Mouse (Mus musculus) stomach, postnatal 0 days (tissue): ENCODE measurements around the gene Mrps18c. TPM values are rescaled to one million over a fixed set of nuclear protein-coding genes. Genes with fewer than 3 reads are reported as not detected.

Experiments
- ATAC-seq: fragments of 200-750 bp; cut with Nextera tagmentation; 2 replicates; pipeline ENCODE4 v1.8.0; 2017; ENCODE audit not compliant: low FRiP score, low TSS enrichment
- DNase-seq: peaks from one replicate; pipeline ENCODE4 v3.0.0-alpha.2; 2016; ENCODE audit warnings: low spot score
- H3K27ac ChIP-seq: fragments of 300-500 bp; sonication (generic); replicated peaks from 2 replicates; pipeline ENCODE4 v1.5.1; 2014; ENCODE audit warnings: mild to moderate bottlenecking, control low read depth
- H3K27me3 ChIP-seq: fragments of 300-500 bp; sonication (generic); 2 replicates; pipeline ENCODE4 v1.6.1; 2014; ENCODE audit warnings: low read length; ENCODE audit not compliant: control insufficient read depth, insufficient read depth
- H3K36me3 ChIP-seq: fragments of 300-500 bp; sonication (generic); 2 replicates; pipeline ENCODE4 v1.6.1; 2014; ENCODE audit warnings: low read length, mixed read lengths; ENCODE audit not compliant: control insufficient read depth, insufficient read depth
- H3K4me1 ChIP-seq: fragments of 300-500 bp; sonication (generic); replicated peaks from 2 replicates; pipeline ENCODE4 v1.6.1; 2014; ENCODE audit warnings: antibody characterized with exemption; ENCODE audit not compliant: control insufficient read depth, insufficient read depth
- H3K4me2 ChIP-seq: fragments of 300-500 bp; sonication (generic); replicated peaks from 2 replicates; pipeline ENCODE4 v1.6.1; 2014; ENCODE audit warnings: low read depth, mild to moderate bottlenecking, control low read depth, moderate library complexity
- H3K4me3 ChIP-seq: fragments of 300-500 bp; sonication (generic); 2 replicates; pipeline ENCODE4 v1.5.1; 2014; ENCODE audit warnings: low read depth, low read length, control low read depth
- H3K9ac ChIP-seq: fragments of 300-500 bp; sonication (generic); 2 replicates; pipeline ENCODE4 v1.6.1; 2014; ENCODE audit warnings: mild to moderate bottlenecking, low read length, control low read depth, mixed read lengths
- H3K9me3 ChIP-seq: fragments of 300-500 bp; sonication (generic); 2 replicates; pipeline ENCODE4 v1.6.1; 2016; ENCODE audit warnings: low read length; ENCODE audit not compliant: control insufficient read depth
- CTCF ChIP-seq: IDR thresholded peaks from 2 replicates; pipeline ENCODE4 v1.5.1; 2016; ENCODE audit warnings: antibody characterized with exemption, low read depth, mild to moderate bottlenecking, moderate library complexity
- EP300 ChIP-seq: optimal IDR thresholded peaks from 2 replicates; pipeline ENCODE3; 2016; ENCODE audit warnings: antibody characterized with exemption
- WGBS: fragments of 180-500 bp; shearing (Covaris S2); extraction: QIAGEN DNeasy Blood & Tissue Kit; methylation state at CpG from one replicate; pipeline ENCODE4 v1.1.7; 2014; 5-methylcytosine and 5-hydroxymethylcytosine counted together
- polyA plus RNA-seq: library from polyadenylated mRNA; unstranded; fragments of >200 nt; fragmentation: Nextera tagmentation; extraction: Ambion mirVana; gene quantifications from 2 replicates; pipeline ENCODE4 v1.2.1, GENCODE M21; 2015

Mrps18c gene
- polyA plus RNA-seq, 1 experiment from 2014 or later = 185 TPM

DNA sequence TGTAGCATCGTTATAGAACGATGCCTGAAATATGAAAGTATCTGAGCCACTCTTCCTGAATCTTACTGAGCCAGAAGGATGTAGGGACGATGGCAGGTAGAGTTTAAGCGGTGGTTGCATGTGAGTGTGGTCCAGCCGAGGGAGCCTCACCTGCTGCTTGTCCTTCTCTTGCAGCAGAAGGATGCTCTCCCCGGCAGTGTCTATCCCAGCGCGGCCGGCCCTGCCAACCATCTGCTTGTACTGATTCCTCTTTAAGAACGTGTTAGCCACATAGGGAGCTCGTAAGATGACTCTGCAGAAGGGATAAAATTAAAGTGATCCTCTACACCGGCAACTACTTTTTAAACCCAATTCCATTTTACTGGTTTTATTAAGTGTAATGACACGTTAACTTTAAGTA lies 19.4 kb upstream of the Mrps18c start:
- Histone ChIP-seq H3K9me3 (no peaks in the 10 kb centered on the region), H3K4me2 (no peak overlapping the region), H3K27me3 (no peaks in the 10 kb centered on the region), H3K9ac (no peak overlapping the region), H3K4me1 (no peaks in the 10 kb centered on the region), H3K27ac (no peak overlapping the region), H3K4me3 (no peak overlapping the region), H3K36me3 (0 out of 2 replicates have a peak, but pooled peaks cover 4% of the 10 kb centered on the region)
- TF ChIP-seq EP300 (no peak), CTCF (no peak)
- no peak for ATAC-seq
- 95% methylated on average over 13 of the region's 13 CpGs for WGBS
- DNase-seq = no peak

DNA sequence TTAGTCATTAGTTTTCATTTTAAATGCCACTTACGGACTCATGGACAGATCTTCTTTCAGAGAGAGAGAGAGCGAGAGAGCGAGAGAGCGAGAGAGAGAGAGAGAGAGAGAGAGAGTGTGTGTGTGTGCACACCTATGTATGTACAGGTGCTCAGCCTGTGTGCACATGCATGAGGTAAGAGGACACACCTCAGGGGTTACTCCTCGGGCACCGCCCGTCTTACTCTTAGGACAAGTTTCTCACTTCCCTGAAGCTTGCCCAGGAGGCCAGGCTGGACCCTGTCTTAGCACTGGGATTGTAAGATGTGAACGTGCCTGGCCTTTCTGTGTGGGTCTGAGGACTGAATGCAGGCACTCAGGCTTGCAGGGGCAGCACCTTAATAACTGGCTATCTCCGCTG lies 10.9 kb upstream of the Mrps18c start:
- DNase-seq (peak; percentile 39), ATAC-seq (peak; percentile 89)
- no peaks in the 10 kb centered on the region for H3K27me3 ChIP-seq
- WGBS = 88% methylated on average over 9 of the region's 9 CpGs
- TF ChIP-seq EP300 (no peak), CTCF (no peak)
- H3K9ac ChIP-seq = no peak overlapping the region
- no peaks in the 10 kb centered on the region for H3K4me1 ChIP-seq
- no peak overlapping the region for H3K4me3 ChIP-seq
- no peak overlapping the region for H3K27ac ChIP-seq
- no peaks in the 10 kb centered on the region for H3K9me3 ChIP-seq
- H3K4me2 ChIP-seq = no peak overlapping the region
- peaks cover 10% of the 10 kb centered on the region for H3K36me3 ChIP-seq

DNA sequence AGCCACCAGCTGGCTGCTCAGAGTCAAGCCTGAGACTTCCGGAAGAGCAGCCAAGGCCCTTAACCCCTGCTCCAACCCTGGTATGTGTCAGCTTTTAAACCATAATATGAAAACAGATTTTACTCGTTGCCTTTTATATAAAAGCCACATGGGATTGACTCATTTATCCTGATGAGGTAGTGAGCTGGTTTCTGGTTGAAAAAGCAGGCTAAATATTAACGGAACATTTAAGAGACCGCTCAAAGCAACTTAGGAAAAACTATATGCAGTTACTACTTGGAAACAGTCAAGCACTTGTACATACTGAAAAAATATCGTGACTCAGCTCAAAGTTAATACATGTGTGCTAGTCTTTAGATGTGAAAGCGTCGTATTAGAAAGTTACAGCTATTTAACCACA lies 6.2 kb upstream of the Mrps18c start:
- no peaks in the 10 kb centered on the region for H3K27me3 ChIP-seq
- no peak for DNase-seq

GRCm38 (mm10) chr5:100794084-100794483 lies 4.3 kb upstream of the Mrps18c start:
- TF ChIP-seq EP300 (no peak), CTCF (no peak; the same call in 1 of the 2 replicates)
- no peak for DNase-seq
- Histone ChIP-seq H3K4me3 (no peak overlapping the region), H3K4me2 (no peak overlapping the region), H3K36me3 (peaks cover 5% of the 10 kb centered on the region; the same call in 1 of the 2 replicates), H3K27ac (no peak overlapping the region), H3K9me3 (no peaks in the 10 kb centered on the region), H3K27me3 (no peaks in the 10 kb centered on the region), H3K9ac (no peak overlapping the region), H3K4me1 (no peaks in the 10 kb centered on the region)
- no peak for ATAC-seq
- WGBS = 62% methylated on average over 5 of the region's 5 CpGs

More for the DNA sequence above, 6.2 kb upstream of the Mrps18c start:
- ATAC-seq = no peak
- WGBS = 79% methylated on average over 7 of the region's 7 CpGs
- Histone ChIP-seq H3K9me3 (no peaks in the 10 kb centered on the region), H3K9ac (no peak overlapping the region), H3K27ac (no peak overlapping the region), H3K4me3 (no peak overlapping the region), H3K36me3 (peaks cover 5% of the 10 kb centered on the region), H3K4me1 (no peaks in the 10 kb centered on the region), H3K4me2 (no peak overlapping the region)
- TF ChIP-seq CTCF (no peak), EP300 (no peak)

GRCm38 (mm10) chr5:100818341-100818740 lies 19.9 kb downstream of the Mrps18c start:
- Histone ChIP-seq H3K9me3 (no peaks in the 10 kb centered on the region), H3K4me2 (no peak overlapping the region), H3K4me1 (no peaks in the 10 kb centered on the region), H3K27me3 (no peaks in the 10 kb centered on the region), H3K27ac (no peak overlapping the region), H3K9ac (no peak overlapping the region), H3K36me3 (no peaks in the 10 kb centered on the region), H3K4me3 (no peak overlapping the region)
- TF ChIP-seq CTCF (no peak), EP300 (no peak)
- WGBS = 37% methylated on average over 4 of the region's 4 CpGs
- DNase-seq (no peak), ATAC-seq (no peak)

DNA sequence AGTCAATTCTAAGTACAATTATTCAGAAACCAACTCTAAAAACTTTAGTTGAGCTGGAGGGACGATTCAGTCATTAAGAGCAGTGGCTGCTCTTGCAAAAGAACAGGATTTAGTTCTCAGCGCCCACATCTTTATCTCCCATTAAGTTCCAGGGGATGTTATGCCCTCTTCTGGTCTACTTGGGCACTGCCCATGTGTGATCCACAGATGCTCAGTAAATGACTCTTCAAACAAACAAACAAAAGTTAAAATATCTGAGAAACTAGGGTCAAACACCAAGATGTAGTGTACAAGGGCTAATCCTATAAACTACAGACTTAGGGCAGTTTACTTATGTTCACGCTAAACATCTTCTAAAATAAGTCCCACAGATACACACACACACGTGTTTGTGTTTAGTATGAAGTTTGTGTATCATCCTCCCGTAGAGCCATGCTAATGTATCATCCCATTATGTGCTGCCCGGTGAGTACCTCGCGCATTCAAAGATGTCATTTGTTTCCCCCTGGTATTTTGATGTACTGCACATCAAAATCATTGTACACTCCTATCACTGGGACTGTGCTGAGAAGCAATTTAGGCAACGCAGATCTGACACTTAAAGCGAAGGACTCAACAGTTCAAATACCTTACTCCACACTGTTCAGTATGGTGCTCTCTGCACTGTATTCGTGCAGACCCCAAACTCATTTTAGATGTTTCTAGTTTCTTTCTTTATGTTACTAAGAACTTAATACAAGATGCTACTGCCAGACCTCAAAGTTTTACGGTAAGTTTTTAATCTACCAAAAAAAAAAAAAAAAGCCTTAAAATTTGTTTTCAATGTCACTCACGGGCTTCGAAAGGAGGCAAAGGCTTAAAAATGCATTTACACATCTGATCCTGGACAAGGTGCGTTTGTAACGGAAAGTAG lies 21.4 kb downstream of the Mrps18c start:
- Histone ChIP-seq H3K36me3 (no peaks in the 10 kb centered on the region), H3K4me3 (peak overlapping the region; percentile 86), H3K27me3 (no peaks in the 10 kb centered on the region), H3K4me1 (no peaks in the 10 kb centered on the region), H3K4me2 (peak overlapping the region; percentile 97), H3K9me3 (no peaks in the 10 kb centered on the region), H3K9ac (peak overlapping the region; percentile 92), H3K27ac (peak overlapping the region; percentile 73; the same call in 1 of the 2 replicates)
- ATAC-seq (no peak), DNase-seq (no peak)
- WGBS = 28% methylated on average over 16 of the region's 16 CpGs
- TF ChIP-seq CTCF (peak; percentile 55), EP300 (no peak)
